Mouse (Mus musculus): Measurements from ENCODE around the gene Hmg20a. TPM values are rescaled to one million over a fixed set of nuclear protein-coding genes. Genes with fewer than 3 reads are reported as not detected.

Hmg20a gene
- polyA plus RNA-seq, 1 experiment from 2014 or later = 52.2 TPM

DNA sequence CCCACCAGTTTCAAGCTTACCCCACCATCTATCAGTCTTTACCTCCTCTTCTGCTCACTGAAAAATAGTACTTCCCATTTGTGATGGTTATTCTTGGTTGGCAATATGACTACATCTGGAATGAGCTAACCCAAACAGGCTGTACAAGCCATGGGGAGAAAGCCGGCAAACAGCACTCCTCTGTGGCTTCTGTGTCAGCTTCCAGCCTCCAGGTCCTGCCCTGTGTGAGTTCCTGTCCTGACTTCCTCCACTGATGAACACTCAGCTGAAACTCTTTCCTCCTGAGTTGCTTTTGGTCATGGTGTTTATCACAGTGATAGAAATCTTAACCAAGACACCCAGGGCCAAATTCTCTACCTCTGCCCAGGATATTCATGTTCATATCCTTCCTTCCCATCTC, 5.7 kb upstream of the Hmg20a start:
- H3K9me3 ChIP-seq (ENCODE audit: control insufficient read depth, low read length) = no peaks in the 10 kb centered on the region
- H3K4me2 ChIP-seq (ENCODE audit: low read length) = no peak overlapping the region
- peaks cover 5% of the 10 kb centered on the region for H3K4me1 ChIP-seq (replicated peaks; ENCODE audit: control insufficient read depth, insufficient read depth, low read length)
- H3K27ac ChIP-seq (ENCODE audit: low read depth) = no peak overlapping the region
- WGBS = 74% methylated on average over 1 of the region's 1 CpGs
- H3K9ac ChIP-seq (ENCODE audit: low read length) = no peak overlapping the region
- no peak for ATAC-seq (replicated peaks; ENCODE audit: low FRiP score, low TSS enrichment, low read depth)
- H3K36me3 ChIP-seq (ENCODE audit: control insufficient read depth, insufficient read depth, low read length) = no peaks in the 10 kb centered on the region
- no peak overlapping the region for H3K4me3 ChIP-seq (ENCODE audit: low read depth, low read length)
- no peaks in the 10 kb centered on the region for H3K27me3 ChIP-seq (replicated peaks; ENCODE audit: control insufficient read depth, insufficient read depth, low read length)
- no peak for DNase-seq (ENCODE audit: low spot score)

- H3K4me1 ChIP-seq (replicated peaks; ENCODE audit: control insufficient read depth, insufficient read depth, low read length) = peaks cover 6% of the 10 kb centered on the region
- DNase-seq (ENCODE audit: low spot score) (no peak), ATAC-seq (replicated peaks; ENCODE audit: low FRiP score, low TSS enrichment, low read depth) (no peak)
- H3K9ac ChIP-seq (ENCODE audit: low read length) = no peak overlapping the region
- H3K4me2 ChIP-seq (ENCODE audit: low read length) = no peak overlapping the region
- H3K9me3 ChIP-seq (ENCODE audit: control insufficient read depth, low read length) = no peaks in the 10 kb centered on the region
- no peak overlapping the region for H3K4me3 ChIP-seq (ENCODE audit: low read depth, low read length)
- no peaks in the 10 kb centered on the region for H3K27me3 ChIP-seq (replicated peaks; ENCODE audit: control insufficient read depth, insufficient read depth, low read length)
- no peaks in the 10 kb centered on the region for H3K36me3 ChIP-seq (ENCODE audit: control insufficient read depth, insufficient read depth, low read length)
- no peak overlapping the region for H3K27ac ChIP-seq (ENCODE audit: low read depth)
Observed at GRCm38 (mm10) chr9:56414322-56414721, 4.1 kb upstream of the Hmg20a start.

GRCm38 (mm10) chr9:56415393-56415792, 3.0 kb upstream of the Hmg20a start:
- H3K9ac ChIP-seq (ENCODE audit: low read length) = no peak overlapping the region
- H3K36me3 ChIP-seq (ENCODE audit: control insufficient read depth, insufficient read depth, low read length) = no peaks in the 10 kb centered on the region
- H3K4me1 ChIP-seq (replicated peaks; ENCODE audit: control insufficient read depth, insufficient read depth, low read length) = peaks cover 14% of the 10 kb centered on the region
- DNase-seq (ENCODE audit: low spot score) (no peak), ATAC-seq (replicated peaks; ENCODE audit: low FRiP score, low TSS enrichment, low read depth) (no peak)
- H3K4me3 ChIP-seq (ENCODE audit: low read depth, low read length) = no peak overlapping the region
- H3K9me3 ChIP-seq (ENCODE audit: control insufficient read depth, low read length) = no peaks in the 10 kb centered on the region
- H3K27me3 ChIP-seq (replicated peaks; ENCODE audit: control insufficient read depth, insufficient read depth, low read length) = no peaks in the 10 kb centered on the region
- no peak overlapping the region for H3K4me2 ChIP-seq (ENCODE audit: low read length)
- H3K27ac ChIP-seq (ENCODE audit: low read depth) = no peak overlapping the region
- WGBS = 76% methylated on average over 1 of the region's 1 CpGs

- Histone ChIP-seq H3K4me2 (ENCODE audit: low read length) (peak overlapping the region; percentile 67), H3K9me3 (ENCODE audit: control insufficient read depth, low read length) (no peaks in the 10 kb centered on the region), H3K27me3 (replicated peaks; ENCODE audit: control insufficient read depth, insufficient read depth, low read length) (no peaks in the 10 kb centered on the region), H3K36me3 (ENCODE audit: control insufficient read depth, insufficient read depth, low read length) (no peaks in the 10 kb centered on the region), H3K9ac (ENCODE audit: low read length) (no peak overlapping the region), H3K4me3 (ENCODE audit: low read depth, low read length) (no peak overlapping the region; the same call in 1 of the 2 replicates), H3K4me1 (replicated peaks; ENCODE audit: control insufficient read depth, insufficient read depth, low read length) (peaks cover 19% of the 10 kb centered on the region), H3K27ac (ENCODE audit: low read depth) (no peak overlapping the region)
- DNase-seq (ENCODE audit: low spot score) = no peak
- 50% methylated on average over 4 of the region's 4 CpGs for WGBS
- ATAC-seq (replicated peaks; ENCODE audit: low FRiP score, low TSS enrichment, low read depth) = no peak
Observed at GRCm38 (mm10) chr9:56415935-56416607, 2.3 kb upstream of the Hmg20a start.

DNA sequence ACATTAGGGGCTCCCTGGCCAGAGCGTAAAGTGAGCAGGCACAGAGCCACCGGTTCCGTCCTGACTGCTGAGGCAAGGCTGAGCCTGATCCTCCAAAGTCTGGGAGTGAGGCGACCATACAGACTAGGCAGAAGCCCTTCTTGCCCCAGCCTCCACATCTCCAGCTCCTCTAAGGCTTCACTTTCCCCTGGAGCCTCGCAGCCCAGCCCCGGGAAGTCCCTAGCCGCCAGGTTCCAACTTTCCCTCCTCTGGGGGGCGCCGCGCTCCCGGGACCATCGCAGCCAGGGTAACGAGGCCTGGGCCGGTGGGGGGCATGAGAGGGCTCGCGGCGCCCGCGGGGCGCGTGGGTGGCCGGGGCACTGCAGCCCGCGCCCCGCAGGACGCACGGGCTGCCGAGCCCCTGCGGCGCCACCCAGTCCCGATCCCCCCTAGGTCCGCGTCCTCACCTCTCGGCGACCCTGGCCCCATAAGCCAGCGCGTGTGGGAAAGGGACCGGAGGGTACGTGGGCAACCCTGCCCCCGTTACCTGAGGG, 928 bp upstream of the Hmg20a start:
- no peaks in the 10 kb centered on the region for H3K36me3 ChIP-seq (ENCODE audit: control insufficient read depth, insufficient read depth, low read length)
- H3K4me1 ChIP-seq (replicated peaks; ENCODE audit: control insufficient read depth, insufficient read depth, low read length) = peaks cover 24% of the 10 kb centered on the region
- H3K9me3 ChIP-seq (ENCODE audit: control insufficient read depth, low read length) = no peaks in the 10 kb centered on the region
- peak; percentile 60 for ATAC-seq (replicated peaks; ENCODE audit: low FRiP score, low TSS enrichment, low read depth)
- peak overlapping the region; percentile 52 for H3K4me3 ChIP-seq (ENCODE audit: low read depth, low read length)
- peak overlapping the region; percentile 67 for H3K4me2 ChIP-seq (ENCODE audit: low read length)
- DNase-seq (ENCODE audit: low spot score) = peak; percentile 91
- WGBS = 2% methylated on average over 39 of the region's 40 CpGs
- no peaks in the 10 kb centered on the region for H3K27me3 ChIP-seq (replicated peaks; ENCODE audit: control insufficient read depth, insufficient read depth, low read length)
- peak overlapping the region; percentile 63 for H3K9ac ChIP-seq (ENCODE audit: low read length)
- H3K27ac ChIP-seq (ENCODE audit: low read depth) = peak overlapping the region; percentile 89

GRCm38 (mm10) chr9:56418738-56419239, 380 bp downstream of the Hmg20a start:
- peak overlapping the region; percentile 52 for H3K4me3 ChIP-seq (ENCODE audit: low read depth, low read length)
- H3K36me3 ChIP-seq (ENCODE audit: control insufficient read depth, insufficient read depth, low read length) = no peaks in the 10 kb centered on the region
- no peaks in the 10 kb centered on the region for H3K27me3 ChIP-seq (replicated peaks; ENCODE audit: control insufficient read depth, insufficient read depth, low read length)
- ATAC-seq (replicated peaks; ENCODE audit: low FRiP score, low TSS enrichment, low read depth) = peak; percentile 29; the same call in 1 of the 2 replicates
- peak; percentile 88 for DNase-seq (ENCODE audit: low spot score)
- no peaks in the 10 kb centered on the region for H3K9me3 ChIP-seq (ENCODE audit: control insufficient read depth, low read length)
- WGBS = 0% methylated on average over 11 of the region's 11 CpGs
- H3K4me2 ChIP-seq (ENCODE audit: low read length) = peak overlapping the region; percentile 87
- H3K9ac ChIP-seq (ENCODE audit: low read length) = peak overlapping the region; percentile 65
- H3K27ac ChIP-seq (ENCODE audit: low read depth) = peak overlapping the region; percentile 89
- H3K4me1 ChIP-seq (replicated peaks; ENCODE audit: control insufficient read depth, insufficient read depth, low read length) = peaks cover 24% of the 10 kb centered on the region

- H3K4me2 ChIP-seq (ENCODE audit: low read length) = peak overlapping the region; percentile 87; the same call in 1 of the 2 replicates
- ATAC-seq (replicated peaks; ENCODE audit: low FRiP score, low TSS enrichment, low read depth) (no peak), DNase-seq (ENCODE audit: low spot score) (no peak)
- H3K27me3 ChIP-seq (replicated peaks; ENCODE audit: control insufficient read depth, insufficient read depth, low read length) = no peaks in the 10 kb centered on the region
- no peaks in the 10 kb centered on the region for H3K36me3 ChIP-seq (ENCODE audit: control insufficient read depth, insufficient read depth, low read length)
- peaks cover 24% of the 10 kb centered on the region for H3K4me1 ChIP-seq (replicated peaks; ENCODE audit: control insufficient read depth, insufficient read depth, low read length)
- WGBS = 93% methylated on average over 1 of the region's 1 CpGs
- H3K27ac ChIP-seq (ENCODE audit: low read depth) = no peak overlapping the region
- no peak overlapping the region for H3K4me3 ChIP-seq (ENCODE audit: low read depth, low read length)
- H3K9ac ChIP-seq (ENCODE audit: low read length) = no peak overlapping the region
- no peaks in the 10 kb centered on the region for H3K9me3 ChIP-seq (ENCODE audit: control insufficient read depth, low read length)
Observed at GRCm38 (mm10) chr9:56420236-56420635, 1.8 kb downstream of the Hmg20a start.

DNA sequence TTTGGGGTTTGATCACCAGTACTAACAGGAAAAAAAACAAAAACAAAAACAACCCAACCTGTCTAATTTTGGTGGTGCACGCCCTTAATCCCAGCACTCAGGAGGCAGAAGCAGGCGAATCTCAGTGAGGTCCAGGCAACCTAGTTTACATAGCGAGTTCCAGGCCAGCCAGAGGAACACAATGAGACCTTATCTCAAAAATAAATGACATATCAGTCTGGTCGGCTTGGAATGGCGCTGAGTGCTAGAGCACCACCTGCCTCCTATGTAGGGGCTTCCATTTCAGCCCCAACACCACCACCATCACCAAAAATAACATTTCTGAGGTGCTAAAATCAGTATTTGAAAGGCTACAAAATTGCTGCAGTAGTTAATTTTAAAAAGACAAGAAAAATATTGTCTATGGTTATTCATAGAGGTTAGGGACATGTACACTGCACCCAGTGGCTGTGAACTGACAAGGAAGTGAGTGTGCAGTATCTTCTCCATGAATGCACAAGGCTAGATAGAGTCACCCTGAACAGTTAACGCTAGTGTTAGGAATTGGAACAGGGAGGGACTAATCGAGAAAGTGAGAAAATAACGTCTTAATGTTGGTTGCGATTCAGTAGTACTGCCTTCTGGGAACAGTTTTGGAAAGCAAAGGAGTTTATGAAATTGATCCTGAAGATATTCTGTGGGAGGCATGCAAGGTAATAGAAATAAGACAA, 2.6 kb downstream of the Hmg20a start:
- 85% methylated on average over 9 of the region's 9 CpGs for WGBS
- ATAC-seq (replicated peaks; ENCODE audit: low FRiP score, low TSS enrichment, low read depth) (no peak), DNase-seq (ENCODE audit: low spot score) (no peak)
- Histone ChIP-seq H3K36me3 (ENCODE audit: control insufficient read depth, insufficient read depth, low read length) (no peaks in the 10 kb centered on the region), H3K4me1 (replicated peaks; ENCODE audit: control insufficient read depth, insufficient read depth, low read length) (peaks cover 19% of the 10 kb centered on the region), H3K27ac (ENCODE audit: low read depth) (no peak overlapping the region), H3K4me3 (ENCODE audit: low read depth, low read length) (no peak overlapping the region), H3K4me2 (ENCODE audit: low read length) (no peak overlapping the region), H3K9me3 (ENCODE audit: control insufficient read depth, low read length) (no peaks in the 10 kb centered on the region), H3K9ac (ENCODE audit: low read length) (no peak overlapping the region), H3K27me3 (replicated peaks; ENCODE audit: control insufficient read depth, insufficient read depth, low read length) (no peaks in the 10 kb centered on the region)
